Mouse (Mus musculus) C2C12 (cell line): ENCODE measurements around the gene Mtr.

Experiments used
- CTCF ChIP-seq: IDR thresholded peaks from one replicate; pipeline ENCODE4 v1.5.1; 2011; ENCODE audit not compliant: control insufficient read depth, insufficient read depth, insufficient read length
- MYOD1 ChIP-seq: IDR thresholded peaks from one replicate; pipeline ENCODE4 v1.6.1; 2011; ENCODE audit warnings: low read depth; ENCODE audit not compliant: control insufficient read depth, insufficient read length

DNA sequence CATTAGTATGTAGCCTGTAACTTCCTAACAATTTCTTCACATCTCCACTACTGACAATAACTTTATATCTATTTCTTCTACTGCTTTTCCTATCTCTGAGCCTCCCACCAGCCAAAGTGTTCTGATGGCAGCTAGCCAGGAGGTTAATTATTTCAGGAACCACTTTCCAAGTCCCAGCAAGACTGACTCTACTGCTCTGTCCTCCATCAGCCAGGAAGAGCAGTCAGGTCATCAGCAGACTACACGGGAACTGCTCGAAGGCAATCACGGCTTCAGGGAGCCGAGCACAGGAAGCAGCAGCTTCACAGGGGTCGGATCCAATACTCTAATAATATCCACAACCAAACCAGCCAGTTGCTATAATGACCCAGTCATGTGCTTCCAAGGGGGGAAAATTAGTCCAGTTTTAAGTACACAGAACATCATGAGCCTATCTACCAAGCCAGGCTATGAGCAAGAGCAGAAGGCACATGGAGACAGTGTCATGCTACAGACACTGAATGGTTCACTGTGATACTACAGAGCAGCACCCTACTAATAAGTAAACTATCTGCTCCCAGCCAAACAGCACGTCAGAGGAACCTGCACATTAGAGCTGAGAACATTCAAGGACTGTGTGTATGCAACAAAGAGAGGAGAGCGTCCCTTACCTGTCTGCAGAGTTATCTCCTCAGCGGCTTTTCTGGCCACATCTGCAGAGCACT, 8.6 kb downstream of the Mtr start:
- TF ChIP-seq CTCF, result no peak
- TF ChIP-seq MYOD1, result no peak
